Mouse (Mus musculus): ENCODE data around the gene Vmn1r236.

The Vmn1r236 gene

DNA sequence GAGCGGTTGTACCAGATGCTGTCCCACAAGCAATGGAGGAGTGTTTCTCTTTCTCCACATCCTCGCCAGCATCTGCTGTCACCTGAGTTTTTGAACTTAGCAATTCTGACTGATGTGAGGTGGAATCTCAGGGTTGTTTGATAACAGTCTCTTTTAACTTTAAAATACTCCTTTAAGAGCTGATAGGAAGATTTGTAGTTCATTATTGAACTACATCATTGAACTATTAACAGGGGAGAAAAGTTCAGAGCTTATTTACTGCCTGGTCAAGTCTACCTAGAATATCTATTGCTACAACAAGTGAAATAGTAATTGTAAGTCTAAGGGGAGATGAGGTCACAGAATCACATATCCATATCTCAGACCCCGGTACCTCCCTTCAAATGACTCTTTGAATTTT lies at the start of gene Vmn1r236:
TSS of gene Vmn1r236 (plus strand) at position 301 of the 400 bp plus-strand sequence.
- DNase-seq, result no peak

- DNase-seq, result no peak
These were observed 26.6 kb upstream of the Vmn1r236 start, which contains the start of gene Vmn1r235 for GRCm38 (mm10) chr17:21256111-21256510. Gene Vmn1r235 (plus strand): TSS chr17:21256411.

- DNase-seq, result peak; percentile 80
These were observed 10.6 kb upstream of the Vmn1r236 start for GRCm38 (mm10) chr17:21272103-21272502.

DNA sequence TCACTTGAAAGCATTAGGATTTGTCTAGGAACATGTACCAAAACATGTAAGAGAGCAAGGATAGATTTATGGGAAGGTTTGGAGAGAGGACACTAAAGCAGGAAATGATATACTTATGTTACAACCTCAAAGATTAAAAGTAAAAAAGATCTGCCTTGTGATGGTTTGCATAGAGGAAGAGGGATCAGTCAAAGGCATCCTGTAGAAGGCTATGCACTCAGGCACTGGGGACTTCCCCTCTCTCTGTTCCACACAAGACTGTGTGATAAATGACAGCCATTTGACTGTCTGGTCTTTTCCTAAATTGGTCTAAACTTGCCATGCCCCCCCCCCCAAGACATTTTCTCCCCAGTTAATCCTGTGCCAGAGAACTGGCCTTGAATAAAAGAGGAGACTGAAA lies 1.7 kb downstream of the Vmn1r236 start:
- DNase-seq, result no peak

DNA sequence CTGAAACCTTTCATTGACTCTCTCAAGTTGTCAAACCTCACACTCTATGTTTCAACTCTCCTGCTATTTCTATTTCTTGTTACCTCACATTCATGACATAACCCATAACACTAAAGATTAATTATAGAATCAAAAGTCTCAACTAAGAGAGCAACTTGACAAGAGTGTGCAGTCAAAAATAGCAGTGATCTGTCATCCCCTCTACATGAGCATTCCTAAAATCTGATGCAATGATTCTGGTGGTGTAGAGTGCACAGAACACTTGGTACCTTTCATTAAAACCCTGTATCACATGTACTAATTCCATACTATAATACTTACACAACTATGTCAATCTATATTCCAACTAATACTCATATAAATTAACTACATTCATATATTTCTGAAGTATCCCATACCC lies 7.0 kb downstream of the Vmn1r236 start:
- DNase-seq, result no peak

GRCm38 (mm10) chr17:21311565-21311964 lies 28.8 kb downstream of the Vmn1r236 start, which contains the start of gene Vmn1r237:
Gene Vmn1r237 (plus strand): TSS chr17:21311865.
- DNase-seq, result no peak
